Mouse (Mus musculus): Measurements from ENCODE around the gene Dlx5. TPM values are rescaled to one million over a fixed set of nuclear protein-coding genes. Genes with fewer than 3 reads are reported as not detected.
A peak's percentile ranks its signal among the peaks of the same experiment; 100 is the strongest.

The Dlx5 gene
- polyA plus RNA-seq, 1 experiment from 2014 or later: 41.3 TPM

GRCm38 (mm10) chr6:6874073-6874771, 7.7 kb downstream of the Dlx5 start:
- no peaks in the 10 kb centered on the region for H3K9me3 ChIP-seq
- no peaks in the 10 kb centered on the region for H3K36me3 ChIP-seq
- H3K9ac ChIP-seq: no peak overlapping the region
- peak; percentile 12; the same call in 1 of the 2 replicates for ATAC-seq (ENCODE audit: low FRiP score, low read depth)
- peaks cover 27% of the 10 kb centered on the region for H3K4me1 ChIP-seq
- H3K4me2 ChIP-seq (replicated peaks): peak overlapping the region; percentile 51
- peak overlapping the region; percentile 22 for H3K4me3 ChIP-seq
- H3K27ac ChIP-seq: no peak overlapping the region
- H3K27me3 ChIP-seq: peaks cover 100% of the 10 kb centered on the region
- WGBS: under 1% methylated on average over 25 of the region's 25 CpGs

- Histone ChIP-seq H3K9me3 (no peaks in the 10 kb centered on the region), H3K4me1 (peaks cover 21% of the 10 kb centered on the region), H3K36me3 (no peaks in the 10 kb centered on the region), H3K4me3 (peak overlapping the region; percentile 22), H3K4me2 (replicated peaks) (peak overlapping the region; percentile 51), H3K27me3 (peaks cover 100% of the 10 kb centered on the region), H3K27ac (no peak overlapping the region), H3K9ac (no peak overlapping the region)
- WGBS: 1% methylated on average over 19 of the region's 19 CpGs
- no peak for ATAC-seq (ENCODE audit: low FRiP score, low read depth)
These were observed 8.3 kb downstream of the Dlx5 start for GRCm38 (mm10) chr6:6873476-6874072.

DNA sequence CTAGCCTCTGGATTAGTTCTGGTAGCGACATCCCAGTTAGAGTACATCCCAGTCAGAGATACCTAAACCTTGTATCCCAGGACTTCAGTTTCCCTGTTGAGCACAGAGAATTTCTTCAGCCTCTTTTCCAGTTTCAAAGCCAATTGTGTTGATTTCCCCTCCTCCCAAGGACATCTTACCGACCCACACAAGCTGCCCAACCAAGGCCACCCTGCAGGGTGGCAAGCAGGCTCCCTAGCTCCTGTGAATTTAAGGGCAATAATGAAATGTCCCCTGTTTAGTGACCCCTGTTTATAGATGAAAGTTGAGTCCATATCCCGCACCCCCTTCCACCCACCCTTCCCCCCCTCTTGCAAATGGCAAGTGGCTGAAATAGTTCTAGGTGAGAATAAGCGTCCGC, 9.0 kb downstream of the Dlx5 start:
- no peaks in the 10 kb centered on the region for H3K9me3 ChIP-seq
- H3K4me2 ChIP-seq (replicated peaks): no peak overlapping the region
- no peak overlapping the region for H3K9ac ChIP-seq
- H3K27me3 ChIP-seq: peaks cover 99% of the 10 kb centered on the region
- H3K4me1 ChIP-seq: peaks cover 14% of the 10 kb centered on the region
- no peak overlapping the region for H3K27ac ChIP-seq
- no peak for ATAC-seq (ENCODE audit: low FRiP score, low read depth)
- 8% methylated on average over 5 of the region's 5 CpGs for WGBS
- H3K4me3 ChIP-seq: no peak overlapping the region
- no peaks in the 10 kb centered on the region for H3K36me3 ChIP-seq

GRCm38 (mm10) chr6:6871692-6872091, 10.2 kb downstream of the Dlx5 start:
- H3K36me3 ChIP-seq: no peaks in the 10 kb centered on the region
- no peaks in the 10 kb centered on the region for H3K9me3 ChIP-seq
- peaks cover 98% of the 10 kb centered on the region for H3K27me3 ChIP-seq
- no peak overlapping the region for H3K9ac ChIP-seq
- no peak overlapping the region for H3K4me3 ChIP-seq
- WGBS: 4% methylated on average over 5 of the region's 5 CpGs
- H3K27ac ChIP-seq: no peak overlapping the region
- peaks cover 14% of the 10 kb centered on the region for H3K4me1 ChIP-seq
- no peak for ATAC-seq (ENCODE audit: low FRiP score, low read depth)
- no peak overlapping the region for H3K4me2 ChIP-seq (replicated peaks)

DNA sequence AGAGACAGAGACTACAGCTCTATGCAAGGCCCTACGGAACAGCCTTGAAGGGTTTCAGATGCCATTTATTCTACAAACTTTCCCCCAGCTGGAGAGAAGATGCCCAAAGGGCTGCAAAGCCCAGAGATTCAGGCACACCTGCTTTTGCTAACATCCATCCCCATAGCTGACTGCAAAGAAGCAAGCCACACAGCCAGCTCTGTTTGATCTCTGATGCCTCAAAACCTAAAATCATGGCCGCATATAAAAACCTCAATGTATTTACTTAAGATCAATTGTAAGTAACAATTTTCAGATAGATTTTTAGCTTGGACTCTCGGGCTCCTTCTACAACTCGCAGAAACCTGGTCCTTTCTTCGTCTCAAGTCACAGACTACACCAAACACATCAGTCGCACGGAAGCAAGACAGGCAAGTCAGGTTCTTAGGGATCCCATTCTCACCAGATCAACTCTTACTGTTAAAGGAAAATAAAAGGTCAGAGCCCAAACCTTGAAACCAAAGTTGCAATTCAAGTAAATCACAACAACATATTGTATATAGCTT, 10.9 kb downstream of the Dlx5 start:
- no peak overlapping the region for H3K27ac ChIP-seq
- no peak for ATAC-seq (ENCODE audit: low FRiP score, low read depth)
- peaks cover 98% of the 10 kb centered on the region for H3K27me3 ChIP-seq

GRCm38 (mm10) chr6:6869961-6870800, 11.7 kb downstream of the Dlx5 start:
- Histone ChIP-seq H3K9me3 (no peaks in the 10 kb centered on the region), H3K27ac (no peak overlapping the region), H3K27me3 (peaks cover 98% of the 10 kb centered on the region), H3K36me3 (no peaks in the 10 kb centered on the region), H3K4me2 (replicated peaks) (no peak overlapping the region), H3K4me3 (no peak overlapping the region), H3K4me1 (peaks cover 14% of the 10 kb centered on the region), H3K9ac (no peak overlapping the region)
- ATAC-seq (ENCODE audit: low FRiP score, low read depth): no peak
- 1% methylated on average over 10 of the region's 11 CpGs for WGBS

More for the DNA sequence above, 10.9 kb downstream of the Dlx5 start:
- Histone ChIP-seq H3K4me3 (no peak overlapping the region), H3K4me1 (peaks cover 14% of the 10 kb centered on the region), H3K9me3 (no peaks in the 10 kb centered on the region), H3K36me3 (no peaks in the 10 kb centered on the region), H3K4me2 (replicated peaks) (no peak overlapping the region), H3K9ac (no peak overlapping the region)
- WGBS: 3% methylated on average over 7 of the region's 7 CpGs

DNA sequence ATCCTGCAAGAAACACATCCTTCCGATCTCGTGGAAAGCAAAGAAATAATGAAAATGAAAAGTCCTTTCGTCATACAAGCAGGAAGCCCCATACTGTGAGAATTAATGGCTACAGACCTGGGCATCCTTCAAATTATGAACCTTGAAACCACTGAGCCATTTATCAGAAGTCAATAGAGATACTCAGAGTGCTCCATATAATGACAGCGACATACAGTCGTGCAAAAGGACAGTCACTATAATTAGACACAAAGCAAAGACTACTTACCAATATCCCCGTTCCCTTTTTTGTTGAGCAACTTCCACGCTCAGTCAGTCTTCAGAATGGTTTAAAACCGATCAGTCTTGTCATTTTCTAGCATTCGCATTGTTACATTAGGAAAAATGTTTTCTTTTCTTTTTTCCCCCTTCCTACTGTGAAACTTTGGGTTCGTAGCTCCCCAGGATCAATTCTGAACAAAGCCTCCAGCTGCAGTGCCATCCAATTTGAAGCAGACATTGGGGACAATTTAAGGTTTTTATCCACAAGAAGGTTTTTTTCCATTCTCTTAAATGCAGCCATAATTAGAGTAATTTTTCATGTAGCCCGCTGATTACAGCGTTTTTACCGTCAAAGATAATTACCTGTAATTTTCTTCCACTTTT, 12.7 kb downstream of the Dlx5 start:
- H3K4me2 ChIP-seq (replicated peaks): no peak overlapping the region
- WGBS: 10% methylated on average over 13 of the region's 13 CpGs

GRCm38 (mm10) chr6:6867031-6867430, 14.9 kb downstream of the Dlx5 start:
- Histone ChIP-seq H3K9me3 (no peaks in the 10 kb centered on the region), H3K4me3 (no peak overlapping the region), H3K27me3 (peaks cover 95% of the 10 kb centered on the region), H3K4me1 (peaks cover 20% of the 10 kb centered on the region), H3K27ac (no peak overlapping the region), H3K36me3 (no peaks in the 10 kb centered on the region), H3K4me2 (replicated peaks) (no peak overlapping the region), H3K9ac (no peak overlapping the region)
- 15% methylated on average over 9 of the region's 9 CpGs for WGBS
- no peak for ATAC-seq (ENCODE audit: low FRiP score, low read depth)

More for the DNA sequence above, 12.7 kb downstream of the Dlx5 start:
- Histone ChIP-seq H3K9me3 (no peaks in the 10 kb centered on the region), H3K9ac (no peak overlapping the region), H3K36me3 (no peaks in the 10 kb centered on the region), H3K4me3 (no peak overlapping the region), H3K27me3 (peaks cover 97% of the 10 kb centered on the region), H3K4me1 (peaks cover 10% of the 10 kb centered on the region), H3K27ac (no peak overlapping the region)
- ATAC-seq (ENCODE audit: low FRiP score, low read depth): no peak

- no peak for ATAC-seq (ENCODE audit: low FRiP score, low read depth)
- Histone ChIP-seq H3K4me1 (peaks cover 31% of the 10 kb centered on the region), H3K27ac (no peak overlapping the region), H3K4me2 (replicated peaks) (peak overlapping the region; percentile 84), H3K4me3 (peak overlapping the region; percentile 56), H3K27me3 (peaks cover 91% of the 10 kb centered on the region), H3K9ac (peak overlapping the region; percentile 72), H3K36me3 (no peaks in the 10 kb centered on the region), H3K9me3 (no peaks in the 10 kb centered on the region)
- 5% methylated on average over 36 of the region's 36 CpGs for WGBS
These were observed 17.1 kb downstream of the Dlx5 start for GRCm38 (mm10) chr6:6864441-6865440.

DNA sequence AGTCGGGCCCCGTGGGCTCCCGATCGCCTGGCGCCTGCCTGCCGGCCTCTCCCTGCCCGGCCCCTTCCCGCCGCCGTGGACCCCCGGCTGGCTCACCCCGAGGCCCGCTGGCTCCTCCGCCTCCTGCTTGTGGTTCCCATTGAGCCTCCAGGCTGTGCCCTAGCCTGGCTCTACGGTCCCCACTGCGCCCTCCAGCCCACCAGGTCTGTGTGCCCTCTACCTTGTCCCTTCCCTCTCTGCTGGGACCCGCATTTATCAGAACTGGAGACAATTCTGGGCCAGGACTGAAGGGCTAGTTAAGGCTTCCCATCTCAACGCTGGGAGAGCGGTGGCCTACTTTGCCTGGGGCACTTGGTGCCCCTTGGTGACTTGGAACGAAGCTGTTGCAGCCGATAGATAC, 17.9 kb downstream of the Dlx5 start:
- ATAC-seq (ENCODE audit: low FRiP score, low read depth): peak; percentile 35; the same call in 1 of the 2 replicates
- 1% methylated on average over 19 of the region's 21 CpGs for WGBS
- peak overlapping the region; percentile 55; the same call in 1 of the 2 replicates for H3K27ac ChIP-seq

More for the DNA sequence above, 17.9 kb downstream of the Dlx5 start:
- H3K27me3 ChIP-seq: peaks cover 91% of the 10 kb centered on the region
- peak overlapping the region; percentile 56 for H3K4me3 ChIP-seq
- H3K4me2 ChIP-seq (replicated peaks): peak overlapping the region; percentile 84
- H3K36me3 ChIP-seq: no peaks in the 10 kb centered on the region
- peaks cover 31% of the 10 kb centered on the region for H3K4me1 ChIP-seq
- peak overlapping the region; percentile 72 for H3K9ac ChIP-seq
- H3K9me3 ChIP-seq: no peaks in the 10 kb centered on the region

Data from limb, embryonic 13.5 days (tissue).